Mouse (Mus musculus) CD4-positive helper T cell, adult 2 months (primary cell): ENCODE measurements at regions not wholly inside any gene's neighbourhood (a gene's known extent, or its start where the extent isn't known, plus 50 kb on each side); places are given as distances from the start of the nearest gene placed in this dataset.

Experiments used
- DNase-seq: peaks from one replicate; pipeline ENCODE4 v3.0.0-alpha.2; 2012; ENCODE audit warnings: low read depth, missing footprints, low spot score

- DNase-seq: no peak
Observed at GRCm38 (mm10) chr4:8956312-8957022, 717.6 kb upstream of the Car8 start.

- no peak for DNase-seq
Observed at GRCm38 (mm10) chr4:8955306-8955705, 716.5 kb upstream of the Car8 start.

GRCm38 (mm10) chr4:8954356-8954914 is 715.6 kb upstream of the Car8 start:
- no peak for DNase-seq

- DNase-seq: no peak
Observed at GRCm38 (mm10) chr4:8953181-8953580, 714.3 kb upstream of the Car8 start.

GRCm38 (mm10) chr4:8949951-8950350 is 711.1 kb upstream of the Car8 start:
- no peak for DNase-seq

- DNase-seq: no peak
Observed at GRCm38 (mm10) chr4:8949537-8949936, 710.7 kb upstream of the Car8 start.

- DNase-seq: no peak
Observed at GRCm38 (mm10) chr4:8945116-8945515, 706.3 kb upstream of the Car8 start.

- no peak for DNase-seq
Observed at GRCm38 (mm10) chr4:8943080-8943479, 704.2 kb upstream of the Car8 start.

GRCm38 (mm10) chr4:8938948-8939411 is 700.1 kb upstream of the Car8 start:
- DNase-seq: no peak

- no peak for DNase-seq
Observed at GRCm38 (mm10) chr4:8935899-8936298, 697.1 kb upstream of the Car8 start.

GRCm38 (mm10) chr4:8934541-8934940 is 695.7 kb upstream of the Car8 start:
- no peak for DNase-seq

GRCm38 (mm10) chr4:8929346-8929745 is 690.5 kb upstream of the Car8 start:
- DNase-seq: no peak

GRCm38 (mm10) chr4:8928551-8929305 is 689.9 kb upstream of the Car8 start:
- DNase-seq: peak; percentile 73

GRCm38 (mm10) chr4:8927276-8927906 is 688.5 kb upstream of the Car8 start:
- peak; percentile 79 for DNase-seq

GRCm38 (mm10) chr4:8926642-8927275 is 687.9 kb upstream of the Car8 start:
- peak; percentile 87 for DNase-seq

GRCm38 (mm10) chr4:8922695-8923363 is 684.0 kb upstream of the Car8 start:
- no peak for DNase-seq

GRCm38 (mm10) chr4:8921477-8922385 is 682.9 kb upstream of the Car8 start:
- DNase-seq: peak; percentile 30

GRCm38 (mm10) chr4:8920306-8920705 is 681.5 kb upstream of the Car8 start:
- DNase-seq: no peak

- no peak for DNase-seq
Observed at GRCm38 (mm10) chr4:8919366-8919984, 680.6 kb upstream of the Car8 start.
